Mouse (Mus musculus) MEL (cell line): ENCODE results near the gene Tmppe.
"Not testable (repeated sequence)": the region's sequence is repeated elsewhere in the genome, so short reads cannot be mapped to it uniquely, and the experiment has no call there.

Experiments
- CTCF ChIP-seq, 3 experiments: IDR thresholded peaks in 2 of 3; conservative IDR thresholded peaks in 1 of 3; 2 replicates each; pipeline ENCODE4 v1.5.1; 2011 to 2012; ENCODE audit warnings: low read length in 3 of 3, low read depth in 2 of 3, mild to moderate bottlenecking in 2 of 3, improper control_type of control experiment in 1 of 3, inconsistent platforms in 1 of 3, mixed read lengths in 1 of 3, moderate library complexity in 1 of 3; ENCODE audit not compliant: control insufficient read depth in 1 of 3, insufficient read depth in 1 of 3, poor library complexity in 1 of 3, severe bottlenecking in 1 of 3
- E2F4 ChIP-seq: IDR thresholded peaks from 2 replicates; pipeline ENCODE4 v1.6.1; 2011; ENCODE audit warnings: low read depth, low read length, improper control_type of control experiment, borderline replicate concordance
- ELF1 ChIP-seq: IDR thresholded peaks from 2 replicates; pipeline ENCODE4 v1.6.1; 2014; ENCODE audit warnings: low read depth, mild to moderate bottlenecking, inconsistent platforms, low read length, improper control_type of control experiment, moderate library complexity
- ETS1 ChIP-seq: IDR thresholded peaks from 2 replicates; pipeline ENCODE4 v1.6.1; 2012; ENCODE audit warnings: low read depth, mild to moderate bottlenecking, inconsistent platforms, low read length, improper control_type of control experiment, moderate library complexity
- HCFC1 ChIP-seq: IDR thresholded peaks from 2 replicates; pipeline ENCODE4 v1.6.1; 2012; ENCODE audit warnings: low read depth, mild to moderate bottlenecking, inconsistent platforms, low read length, improper control_type of control experiment, moderate library complexity
- MEF2A ChIP-seq: IDR thresholded peaks from 2 replicates; pipeline ENCODE4 v1.6.1; 2014; ENCODE audit warnings: low read depth, mild to moderate bottlenecking, inconsistent platforms, low read length, improper control_type of control experiment; ENCODE audit not compliant: poor library complexity, insufficient replicate concordance, severe bottlenecking; ENCODE audit errors: extremely low read depth
- RAD21 ChIP-seq: IDR thresholded peaks from 2 replicates; pipeline ENCODE4 v1.6.1; 2011; ENCODE audit warnings: mild to moderate bottlenecking, low read depth, low read length, improper control_type of control experiment
- USF1 ChIP-seq: IDR thresholded peaks from 2 replicates; pipeline ENCODE4 v1.6.1; 2014; ENCODE audit warnings: low read depth, mild to moderate bottlenecking, inconsistent platforms, low read length, improper control_type of control experiment, moderate library complexity
- ZNF384 ChIP-seq: IDR thresholded peaks from 2 replicates; pipeline ENCODE4 v1.6.1; 2012; ENCODE audit warnings: low read depth, mild to moderate bottlenecking, inconsistent platforms, low read length, improper control_type of control experiment

GRCm38 (mm10) chr9:114371717-114372116 is 29.2 kb upstream of the Tmppe start:
- TF ChIP-seq USF1, RAD21, ZNF384, E2F4, ELF1, ETS1, MEF2A, HCFC1: not testable (repeated sequence)
- peak in 2 of 3 experiments; percentile 8 to 39; a peak in 2 of 6 replicates for TF ChIP-seq CTCF (IDR thresholded peaks at IDR 0.05 in 2 of 3, conservative IDR thresholded peaks at IDR 0.05 in 1 of 3; ENCODE audit: control insufficient read depth in 1 of 3, insufficient read depth in 1 of 3, low read depth in 2 of 3, low read length in 3 of 3, poor library complexity in 1 of 3, severe bottlenecking in 1 of 3)
